Mouse (Mus musculus): Measurements from ENCODE around the gene Pld2.
"Not testable (repeated sequence)": the region's sequence is repeated elsewhere in the genome, so short reads cannot be mapped to it uniquely, and the experiment has no call there.

Gene Pld2

DNA sequence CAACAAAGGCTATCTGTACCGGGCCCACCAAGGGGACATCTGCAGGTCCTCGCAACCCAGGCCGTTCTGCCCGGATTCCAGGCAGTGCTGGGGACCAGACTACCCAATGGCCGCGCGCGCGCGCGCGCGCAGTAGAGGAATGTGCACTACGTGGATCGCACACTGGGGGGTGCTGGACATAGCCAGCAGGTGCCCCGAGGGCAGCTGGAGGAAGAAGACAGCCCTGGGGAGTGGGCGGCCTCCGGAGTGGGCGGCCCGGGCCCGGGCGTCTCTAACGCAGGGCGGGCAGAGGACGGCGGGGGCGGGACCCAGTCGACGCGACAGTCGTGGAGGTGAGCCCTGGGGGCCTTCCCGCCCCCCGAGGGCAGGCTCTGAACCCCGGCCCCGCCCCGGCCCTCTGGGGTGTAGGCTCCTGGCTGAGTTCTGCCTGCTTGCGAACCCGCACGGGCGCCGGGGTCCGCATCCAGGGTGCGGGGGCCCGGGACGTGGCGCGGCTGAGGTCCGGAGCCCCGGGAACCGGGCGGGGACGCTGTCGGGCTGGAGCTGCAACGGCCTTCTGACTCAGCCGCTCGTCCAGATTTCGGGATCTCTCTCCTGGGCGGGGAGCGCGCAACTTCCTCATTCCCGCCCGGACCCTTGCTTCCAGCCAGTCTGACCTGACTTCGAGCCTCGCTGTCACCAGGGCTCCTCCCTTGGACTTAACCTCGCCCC is at the start of gene Pld2:
Gene Pld2 (plus strand): TSS at position 188 of the 711 bp plus-strand sequence.
- peak; percentile 54 to 85 for DNase-seq (ENCODE audit: low spot score in 2 of 2)

- no peak for DNase-seq (ENCODE audit: low spot score in 2 of 2)
Observed at GRCm38 (mm10) chr11:70499566-70500475, 40.0 kb upstream of the Pld2 start.

DNA sequence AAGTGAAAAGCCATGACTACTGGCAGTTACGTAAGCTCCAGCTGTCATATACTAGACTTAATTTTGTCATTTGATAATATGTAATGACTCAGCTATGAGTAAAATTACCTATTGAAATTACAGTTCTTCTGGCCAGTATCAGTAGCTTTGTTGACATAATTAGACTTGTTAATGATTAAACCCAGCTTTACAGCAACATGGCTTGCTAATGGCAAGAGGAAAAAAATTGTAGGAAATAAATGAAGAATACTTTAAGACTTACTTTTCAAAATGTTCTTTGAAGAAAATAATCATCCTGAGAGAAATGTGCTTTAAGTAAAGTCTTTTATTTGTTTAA is 39.4 kb upstream of the Pld2 start:
- DNase-seq (ENCODE audit: low spot score in 2 of 2), result no peak

DNA sequence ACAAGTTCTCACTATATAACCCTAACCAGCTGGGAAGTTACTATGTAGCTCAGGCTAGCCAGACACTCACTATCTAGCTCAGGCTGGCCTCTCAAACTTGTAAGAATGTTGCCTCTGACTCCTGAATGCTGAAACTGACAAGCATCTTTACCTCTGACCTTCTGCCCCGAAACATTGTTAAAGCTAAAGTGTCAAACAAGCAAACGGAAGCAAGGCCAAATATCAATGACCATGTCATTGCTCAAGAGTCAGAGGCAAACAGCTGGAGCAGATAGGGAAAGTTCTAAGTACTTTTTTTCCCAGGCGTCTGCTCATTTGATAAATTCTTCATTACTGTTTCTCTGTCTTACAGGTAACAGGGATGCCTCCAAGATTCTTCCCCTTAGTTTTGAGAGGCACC is 37.8 kb upstream of the Pld2 start:
- DNase-seq (ENCODE audit: low spot score in 2 of 2), result no peak

DNA sequence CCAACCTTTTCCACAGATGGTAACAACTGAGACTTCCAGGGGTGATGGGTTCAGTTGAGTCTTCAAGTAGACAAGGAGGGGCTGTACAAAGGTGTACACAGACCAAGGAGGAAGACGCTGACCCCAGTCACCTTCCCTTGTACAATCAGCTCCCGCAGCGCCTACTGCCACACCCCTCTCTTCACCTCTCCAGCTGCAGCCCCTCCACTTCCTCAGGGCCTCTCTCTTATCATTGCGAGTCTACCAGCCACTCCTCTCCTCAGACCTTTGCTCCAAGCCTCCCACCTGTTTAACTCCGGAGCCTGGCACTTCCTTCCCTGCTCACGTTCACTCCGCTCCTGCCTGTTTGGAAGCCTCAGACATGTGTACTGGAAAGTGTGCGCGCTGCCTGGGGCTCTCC is 34.9 kb upstream of the Pld2 start, which contains the start of gene Tm4sf5:
Gene Tm4sf5 (plus strand): TSS at position 275 of the 400 bp plus-strand sequence.
- no peak for DNase-seq (ENCODE audit: low spot score in 2 of 2)

GRCm38 (mm10) chr11:70506385-70506784 is 33.5 kb upstream of the Pld2 start:
- peak; percentile 45 to 78 for DNase-seq (ENCODE audit: low spot score in 2 of 2)

DNA sequence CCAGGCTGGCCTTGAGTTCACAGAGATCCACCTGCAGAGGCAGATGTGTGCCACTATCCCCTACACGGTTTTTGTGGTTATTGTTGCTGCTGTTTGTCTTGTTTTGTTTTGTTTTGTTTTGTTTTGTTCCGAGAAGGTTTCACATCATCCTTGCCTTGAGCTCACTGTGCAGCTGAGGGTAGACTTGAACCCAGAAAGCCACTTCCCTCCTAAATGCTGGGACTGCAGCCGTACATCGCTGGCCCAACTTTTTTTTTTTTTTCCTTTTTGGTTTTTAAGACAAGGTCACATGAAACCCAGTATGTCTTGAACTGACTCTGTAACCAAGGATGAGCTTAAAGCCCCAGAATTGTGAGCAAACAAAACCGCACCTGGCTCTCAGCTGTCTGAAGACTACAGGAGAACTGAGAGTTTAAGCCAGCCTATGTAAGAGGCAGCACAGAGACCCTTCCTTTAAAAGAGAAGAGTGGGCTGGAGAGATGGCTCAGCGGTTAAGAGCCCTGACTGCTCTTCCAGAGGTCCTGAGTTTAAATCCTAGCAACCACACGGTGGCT is 32.8 kb upstream of the Pld2 start:
- no peak for DNase-seq (ENCODE audit: low spot score in 2 of 2)

DNA sequence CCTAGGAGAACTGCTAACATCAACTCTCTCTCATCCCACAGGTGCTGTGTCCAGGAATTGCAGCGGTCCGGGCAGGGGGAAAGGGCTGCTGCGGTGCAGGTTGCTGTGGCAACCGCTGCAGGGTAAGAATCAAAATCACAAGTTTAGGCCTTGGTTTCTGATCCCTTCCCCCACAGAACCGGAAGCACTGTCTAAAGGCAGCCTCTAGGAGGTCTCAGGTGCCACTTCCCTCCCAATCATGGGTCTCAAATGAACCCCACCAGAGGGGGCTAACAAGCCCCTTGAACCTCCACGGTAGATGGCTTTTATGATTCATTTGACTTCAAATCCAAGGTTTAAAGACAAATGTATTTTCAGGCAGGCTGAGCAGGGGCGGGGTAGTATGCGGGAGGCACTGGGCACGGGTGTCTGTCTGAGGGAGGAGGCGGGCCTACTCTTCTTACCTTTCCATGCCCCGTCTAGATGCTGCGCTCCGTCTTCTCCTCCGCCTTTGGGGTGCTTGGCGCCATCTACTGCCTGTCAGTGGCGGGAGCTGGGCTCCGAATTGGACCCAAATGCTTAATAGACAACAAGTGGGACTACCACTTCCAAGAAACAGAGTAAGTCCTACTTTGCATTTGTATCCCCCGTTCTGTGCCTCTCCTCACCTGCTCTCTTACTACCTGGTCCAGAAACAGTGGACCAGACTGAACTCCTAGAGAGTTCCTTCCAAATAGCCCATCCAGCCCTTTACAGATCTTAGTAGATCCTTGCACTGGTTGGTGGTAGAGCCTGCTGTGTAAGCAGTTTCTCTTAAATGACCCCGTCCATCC is 29.9 kb upstream of the Pld2 start:
- DNase-seq (ENCODE audit: low spot score in 2 of 2), result peak in 1 of 2 experiments; percentile 58

DNA sequence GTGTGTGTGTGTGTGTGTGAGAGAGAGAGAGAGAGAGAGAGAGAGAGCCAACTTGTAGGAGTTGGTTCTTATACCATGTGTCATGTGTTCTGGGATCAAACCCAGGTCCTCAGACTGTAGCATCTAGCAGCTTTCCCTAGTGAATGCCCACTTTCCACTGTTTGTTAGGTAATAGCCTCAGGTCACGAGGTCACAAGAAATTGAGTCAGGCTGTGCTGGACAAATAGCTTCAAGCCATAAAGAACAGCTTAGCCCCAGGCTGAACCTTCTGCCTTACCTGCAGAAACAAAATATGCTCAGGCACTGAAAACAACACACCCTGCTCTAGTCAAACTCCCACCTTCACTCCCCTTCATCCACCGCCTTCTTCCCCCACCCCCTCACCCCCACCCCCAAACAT is 28.6 kb upstream of the Pld2 start:
- no peak for DNase-seq (ENCODE audit: low spot score in 2 of 2)

- DNase-seq (ENCODE audit: low spot score in 2 of 2), result no peak
Observed at GRCm38 (mm10) chr11:70511825-70512224, 28.0 kb upstream of the Pld2 start.

GRCm38 (mm10) chr11:70512709-70513342 is 27.0 kb upstream of the Pld2 start:
- no peak for DNase-seq (ENCODE audit: low spot score in 2 of 2)

- DNase-seq (ENCODE audit: low spot score in 2 of 2), result no peak
Observed at GRCm38 (mm10) chr11:70513520-70513919, 26.3 kb upstream of the Pld2 start.

- no peak for DNase-seq (ENCODE audit: low spot score in 2 of 2)
Observed at GRCm38 (mm10) chr11:70514288-70514687, 25.6 kb upstream of the Pld2 start, which contains the start of gene Vmo1. Gene Vmo1, minus strand, starts transcription at chr11:70514616.

GRCm38 (mm10) chr11:70516352-70516751 is 23.5 kb upstream of the Pld2 start:
- no peak for DNase-seq (ENCODE audit: low spot score in 2 of 2)

GRCm38 (mm10) chr11:70518436-70518835 is 21.4 kb upstream of the Pld2 start:
- DNase-seq (ENCODE audit: low spot score in 2 of 2), result no peak

DNA sequence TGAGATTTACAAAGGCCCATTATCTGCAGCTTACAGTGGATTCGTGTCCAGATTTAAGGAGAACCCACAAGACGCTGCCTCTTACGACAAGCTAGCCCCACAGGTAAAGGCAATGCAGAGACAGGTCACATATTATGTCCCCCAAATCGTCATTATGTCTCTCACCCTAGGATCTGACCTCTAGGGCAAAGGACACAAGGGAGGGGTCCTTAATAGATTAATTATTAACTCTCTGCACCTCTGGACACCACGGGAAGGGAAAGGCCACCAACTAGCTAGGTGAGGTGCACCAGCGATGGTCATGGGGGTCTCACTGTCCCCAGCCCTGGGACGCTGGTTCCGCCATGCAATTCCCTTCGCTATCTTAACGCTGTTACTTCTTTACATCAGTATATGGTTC is 20.9 kb upstream of the Pld2 start, which contains the start of gene Gltpd2:
Gene Gltpd2 (plus strand): TSS at position 274 of the 400 bp plus-strand sequence.
- DNase-seq (ENCODE audit: low spot score in 2 of 2), result no peak

DNA sequence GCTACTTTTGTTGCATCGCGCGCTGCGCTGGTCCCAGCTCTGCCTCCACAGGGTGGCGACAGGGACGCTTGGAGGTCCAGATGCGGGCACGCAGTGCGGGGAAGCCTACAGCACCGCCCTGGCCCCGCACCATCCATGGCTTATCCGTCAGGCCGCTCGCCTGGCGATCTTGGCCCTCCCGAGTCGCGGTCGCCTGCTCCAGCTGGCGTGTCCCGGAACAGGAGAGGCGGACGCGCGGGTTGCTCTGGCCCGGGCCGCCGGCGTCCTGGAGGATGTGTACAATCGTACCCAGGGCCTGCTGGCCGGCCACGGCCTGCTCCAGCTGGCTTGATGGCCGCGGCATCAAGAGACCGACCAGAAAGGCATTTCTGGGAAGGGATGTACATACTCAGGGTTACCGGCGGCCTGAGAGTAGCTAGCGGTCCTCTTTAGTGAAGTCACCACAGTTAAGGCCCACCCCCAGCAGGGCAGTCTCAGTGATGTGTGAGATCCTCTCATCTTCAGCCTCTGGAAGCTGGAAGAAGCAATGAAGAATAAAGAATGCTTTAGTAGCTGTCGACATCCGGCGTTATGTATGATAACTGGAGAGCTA is 19.6 kb upstream of the Pld2 start:
- DNase-seq (ENCODE audit: low spot score in 2 of 2), result no peak

DNA sequence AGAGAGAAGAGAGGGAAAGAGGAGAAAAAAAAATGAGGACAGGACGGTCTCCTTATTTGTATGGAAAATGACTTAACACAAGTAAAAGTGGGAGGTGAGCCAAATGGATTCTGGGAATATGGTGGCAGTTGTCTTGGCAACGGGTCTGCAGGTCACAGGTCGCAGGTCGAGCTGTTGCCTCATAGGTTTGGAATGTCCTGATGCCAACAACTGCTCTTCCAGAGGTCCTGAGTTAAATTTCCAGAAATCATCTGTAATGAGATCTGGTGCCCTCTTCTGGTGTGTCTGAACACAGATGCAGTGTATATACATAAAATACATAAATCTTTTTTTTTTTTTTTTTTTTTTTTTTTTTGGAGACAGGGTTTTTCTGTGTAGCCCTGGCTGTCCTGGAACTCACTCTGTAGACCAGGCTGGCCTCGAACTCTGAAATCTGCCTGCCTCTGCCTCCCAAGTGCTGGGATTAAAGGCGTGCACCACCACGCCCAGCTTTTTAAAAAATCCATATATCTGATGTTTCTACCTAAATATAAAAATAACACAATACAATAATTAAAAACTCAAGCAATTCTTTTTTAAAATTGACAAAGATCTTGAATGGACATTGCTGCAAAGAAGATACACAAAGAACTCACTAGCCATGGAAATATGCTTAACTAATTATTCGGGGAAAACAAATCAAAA is 16.4 kb upstream of the Pld2 start:
- not testable (repeated sequence) for DNase-seq (ENCODE audit: low spot score in 2 of 2)

DNA sequence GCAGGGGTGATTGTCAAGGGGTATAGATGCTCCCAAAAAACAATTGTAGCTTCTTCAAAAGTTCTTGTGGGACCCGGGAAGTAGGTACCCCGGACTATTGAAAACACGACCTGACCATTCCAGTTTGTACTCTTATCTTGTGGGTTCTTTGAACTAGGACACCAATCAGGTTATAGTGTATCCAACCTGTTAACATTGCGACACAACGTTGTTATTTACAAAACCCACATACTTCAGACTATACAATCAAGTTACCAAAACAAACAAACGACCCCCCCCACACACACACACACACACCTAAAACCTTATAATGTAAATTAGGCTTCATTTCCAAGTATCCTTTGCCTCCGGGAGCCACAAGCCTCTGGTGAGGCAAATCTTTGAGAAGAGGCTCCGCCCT is 15.1 kb upstream of the Pld2 start:
- no peak for DNase-seq (ENCODE audit: low spot score in 2 of 2)

GRCm38 (mm10) chr11:70525184-70525678 is 14.6 kb upstream of the Pld2 start, which contains the start of gene Psmb6:
Gene Psmb6, plus strand, starts transcription at chr11:70525367.
- DNase-seq (ENCODE audit: low spot score in 2 of 2), result peak; percentile 82 to 94
